Mouse (Mus musculus) midbrain, embryonic 15.5 days (tissue): ENCODE results near the gene 2410137M14Rik. TPM values are rescaled to one million over a fixed set of nuclear protein-coding genes. Genes with fewer than 3 reads are reported as not detected.

ENCODE experiments used
- ATAC-seq: fragments of 200-750 bp; cut with Nextera tagmentation; replicated peaks from 2 replicates; pipeline ENCODE4 v1.8.0; 2017; ENCODE audit warnings: moderate TSS enrichment
- H3K27ac ChIP-seq: fragments of 300-500 bp; sonication (generic); 2 replicates; pipeline ENCODE4 v1.5.1; 2015; ENCODE audit warnings: mild to moderate bottlenecking, inconsistent platforms
- H3K27me3 ChIP-seq: fragments of 300-500 bp; sonication (generic); replicated peaks from 2 replicates; pipeline ENCODE4 v1.6.1; 2015; ENCODE audit warnings: inconsistent platforms
- H3K36me3 ChIP-seq: fragments of 300-500 bp; sonication (generic); replicated peaks from 2 replicates; pipeline ENCODE4 v1.6.1; 2015; ENCODE audit warnings: inconsistent platforms
- H3K4me1 ChIP-seq: fragments of 300-500 bp; sonication (generic); 2 replicates; pipeline ENCODE4 v1.6.1; 2015; ENCODE audit warnings: inconsistent platforms
- H3K4me2 ChIP-seq: fragments of 300-500 bp; sonication (generic); 2 replicates; pipeline ENCODE4 v1.6.1; 2015; ENCODE audit warnings: inconsistent platforms, mild to moderate bottlenecking, moderate library complexity
- H3K4me3 ChIP-seq: fragments of 300-500 bp; sonication (generic); 2 replicates; pipeline ENCODE4 v1.5.1; 2015; ENCODE audit warnings: mild to moderate bottlenecking, inconsistent platforms
- H3K9ac ChIP-seq: fragments of 300-500 bp; sonication (generic); 2 replicates; pipeline ENCODE4 v1.6.1; 2015; ENCODE audit warnings: mild to moderate bottlenecking, inconsistent platforms
- H3K9me3 ChIP-seq: fragments of 300-500 bp; sonication (generic); 2 replicates; pipeline ENCODE4 v1.6.1; 2016; ENCODE audit warnings: inconsistent platforms
- WGBS: fragments of 180-500 bp; shearing (Covaris S2); methylation state at CpG from one replicate; pipeline ENCODE4 v1.1.7; 2015; ENCODE audit warnings: mixed read lengths; 5-methylcytosine and 5-hydroxymethylcytosine counted together
- polyA plus RNA-seq: library from polyadenylated mRNA; unstranded; fragments of >200 nt; fragmentation: Nextera tagmentation; extraction: Ambion mirVana; gene quantifications from 2 replicates; pipeline ENCODE4 v1.2.1, GENCODE M21; 2015

Gene 2410137M14Rik
- polyA plus RNA-seq, 1 experiment from 2014 or later = 0.40 TPM

- Histone ChIP-seq H3K27me3 (no peaks in the 10 kb centered on the region), H3K9me3 (no peaks in the 10 kb centered on the region), H3K9ac (no peak overlapping the region), H3K4me3 (no peak overlapping the region), H3K36me3 (peaks cover 47% of the 10 kb centered on the region), H3K4me1 (peaks cover 40% of the 10 kb centered on the region), H3K27ac (no peak overlapping the region), H3K4me2 (no peak overlapping the region)
- ATAC-seq = no peak
- WGBS = 94% methylated on average over 17 of the region's 17 CpGs
Measured at GRCm38 (mm10) chr17:37009460-37010042, 28.5 kb upstream of the 2410137M14Rik start.

GRCm38 (mm10) chr17:37008161-37008560, 27.1 kb upstream of the 2410137M14Rik start:
- H3K36me3 ChIP-seq = peaks cover 47% of the 10 kb centered on the region
- H3K27ac ChIP-seq = no peak overlapping the region
- H3K9ac ChIP-seq = no peak overlapping the region
- H3K27me3 ChIP-seq = no peaks in the 10 kb centered on the region
- no peaks in the 10 kb centered on the region for H3K9me3 ChIP-seq
- no peak overlapping the region for H3K4me3 ChIP-seq
- H3K4me2 ChIP-seq = no peak overlapping the region
- peaks cover 51% of the 10 kb centered on the region for H3K4me1 ChIP-seq
- 93% methylated on average over 6 of the region's 6 CpGs for WGBS
- ATAC-seq = no peak

DNA sequence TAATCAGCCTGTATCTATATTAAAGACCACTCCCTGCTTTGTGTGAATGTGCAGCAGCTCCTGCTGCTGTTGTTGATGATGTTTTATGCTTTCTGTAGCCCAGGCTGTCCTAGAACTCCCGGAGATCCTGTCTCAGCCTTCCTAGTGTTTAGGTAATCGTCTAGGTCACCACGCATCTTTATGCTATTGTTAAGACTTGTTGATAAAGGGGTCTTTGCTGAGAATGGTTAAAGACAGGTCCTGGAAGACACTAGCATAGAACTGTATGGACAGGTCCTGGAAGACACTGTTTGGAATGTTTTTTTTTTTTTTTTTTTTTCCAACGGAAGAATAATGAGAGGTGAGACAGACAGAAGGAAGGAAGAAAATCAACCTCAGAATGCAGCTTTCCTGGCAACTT, 22.3 kb upstream of the 2410137M14Rik start:
- peak; percentile 46 for ATAC-seq
- Histone ChIP-seq H3K4me1 (peaks cover 38% of the 10 kb centered on the region), H3K36me3 (peaks cover 18% of the 10 kb centered on the region; the same call in 1 of the 2 replicates), H3K27ac (peak overlapping the region; percentile 98), H3K9ac (peak overlapping the region; percentile 100), H3K9me3 (no peaks in the 10 kb centered on the region), H3K4me3 (peak overlapping the region; percentile 93), H3K27me3 (no peaks in the 10 kb centered on the region), H3K4me2 (peak overlapping the region; percentile 65)
- WGBS = 13% methylated on average over 4 of the region's 4 CpGs

DNA sequence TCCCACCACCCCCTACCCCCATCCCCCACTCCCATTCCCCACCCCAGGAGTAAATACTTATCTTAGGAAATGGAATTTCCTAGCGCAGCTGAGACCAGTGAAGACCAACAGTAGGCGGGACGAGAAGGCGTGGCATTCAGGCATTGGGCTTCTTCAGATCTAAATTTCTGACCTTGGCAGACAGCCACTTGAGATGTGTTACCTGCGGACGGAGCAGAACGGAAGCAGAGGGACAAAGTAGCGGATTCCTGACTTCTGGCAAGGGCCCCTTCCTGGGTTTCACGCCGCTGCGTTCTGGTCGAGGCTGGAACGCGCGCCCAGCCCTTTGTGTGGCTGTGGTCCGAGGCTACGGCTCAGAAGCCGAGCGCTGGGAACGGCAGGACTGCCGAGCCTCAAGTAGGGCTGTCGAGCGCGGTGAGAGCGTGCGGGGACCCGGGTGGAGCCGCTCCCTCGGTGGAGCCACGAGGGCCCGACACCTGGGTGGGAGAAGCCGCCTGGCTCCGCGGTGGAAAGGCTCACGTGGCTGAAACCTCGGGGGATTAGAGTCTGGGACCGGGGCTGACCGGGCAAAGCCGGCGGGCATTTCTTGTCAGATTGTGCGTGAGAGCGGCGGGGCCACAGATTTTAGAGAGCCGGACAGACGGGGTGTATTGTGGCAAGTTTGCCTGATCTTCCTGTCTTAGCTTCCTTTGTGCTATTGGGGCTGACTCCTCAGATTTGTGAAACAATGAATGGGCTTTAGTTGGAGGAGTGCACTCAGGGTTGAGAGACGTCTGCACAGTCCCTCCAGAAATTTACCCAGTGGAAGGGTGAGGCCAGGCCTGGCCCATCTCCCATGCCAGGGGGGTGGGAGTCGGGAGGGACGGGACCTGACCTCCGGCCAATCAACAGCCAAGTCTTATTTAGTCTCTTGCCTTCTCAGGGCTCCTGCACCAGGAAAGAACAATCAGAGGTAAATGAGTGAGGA, 21.6 kb upstream of the 2410137M14Rik start:
- WGBS = under 1% methylated on average over 49 of the region's 49 CpGs

DNA sequence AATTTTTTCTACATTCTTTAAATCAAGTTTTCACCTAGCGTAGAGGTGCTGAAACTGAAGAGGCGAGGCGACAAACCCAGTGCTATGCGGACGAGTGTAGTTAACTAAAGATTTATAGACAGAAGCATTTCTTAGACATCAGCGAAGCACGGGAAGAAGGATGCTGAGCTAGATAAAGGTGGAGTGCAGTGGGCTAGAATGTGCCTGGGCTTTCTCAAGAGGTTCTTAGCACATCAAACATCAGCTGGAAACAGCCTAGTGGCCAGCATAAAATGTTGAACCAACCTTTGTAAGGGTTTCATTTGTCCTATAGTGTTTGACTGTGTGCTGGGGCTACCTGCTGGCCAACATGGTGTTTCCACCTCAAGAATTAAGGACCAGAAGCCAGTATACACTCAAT, 19.8 kb upstream of the 2410137M14Rik start, which contains the start of gene Zfp57:
Gene Zfp57, plus strand, starts transcription at position 301 of the 400 bp plus-strand sequence.
- peak within 1 kb of the TSS; percentile 93 for H3K4me3 ChIP-seq
- H3K27me3 ChIP-seq = no peaks in the 10 kb centered on the region
- WGBS = 93% methylated on average over 7 of the region's 7 CpGs
- H3K4me1 ChIP-seq = peaks cover 22% of the 10 kb centered on the region
- H3K27ac ChIP-seq = peak within 1 kb of the TSS; percentile 98
- no peak for ATAC-seq
- no peak within 1 kb of the TSS for H3K9ac ChIP-seq
- H3K4me2 ChIP-seq = peak within 1 kb of the TSS; percentile 65
- no peaks in the 10 kb centered on the region; the same call in 1 of the 2 replicates for H3K36me3 ChIP-seq
- H3K9me3 ChIP-seq = no peaks in the 10 kb centered on the region

More for the DNA sequence above, 21.6 kb upstream of the 2410137M14Rik start:
- peak overlapping the region; percentile 93 for H3K4me3 ChIP-seq
- peak overlapping the region; percentile 65 for H3K4me2 ChIP-seq
- peak; percentile 90 for ATAC-seq
- peaks cover 32% of the 10 kb centered on the region for H3K4me1 ChIP-seq
- no peaks in the 10 kb centered on the region for H3K9me3 ChIP-seq
- peak overlapping the region; percentile 98 for H3K27ac ChIP-seq
- peak overlapping the region; percentile 100 for H3K9ac ChIP-seq
- H3K36me3 ChIP-seq = peaks cover 11% of the 10 kb centered on the region; the same call in 1 of the 2 replicates
- H3K27me3 ChIP-seq = no peaks in the 10 kb centered on the region

- Histone ChIP-seq H3K4me2 (no peak overlapping the region), H3K4me3 (no peak overlapping the region), H3K9ac (no peak overlapping the region), H3K9me3 (no peaks in the 10 kb centered on the region), H3K27ac (no peak overlapping the region), H3K27me3 (no peaks in the 10 kb centered on the region), H3K36me3 (no peaks in the 10 kb centered on the region), H3K4me1 (0 out of 2 replicates have a peak, but pooled peaks cover 2% of the 10 kb centered on the region)
- 81% methylated on average over 2 of the region's 2 CpGs for WGBS
- ATAC-seq = no peak
Measured at GRCm38 (mm10) chr17:36998477-36998876, 17.4 kb upstream of the 2410137M14Rik start.

- Histone ChIP-seq H3K4me2 (no peak overlapping the region), H3K36me3 (no peaks in the 10 kb centered on the region), H3K9me3 (no peaks in the 10 kb centered on the region), H3K27ac (no peak overlapping the region), H3K4me1 (0 out of 2 replicates have a peak, but pooled peaks cover 2% of the 10 kb centered on the region), H3K4me3 (no peak overlapping the region), H3K27me3 (no peaks in the 10 kb centered on the region), H3K9ac (no peak overlapping the region)
- WGBS = 30% methylated on average over 7 of the region's 7 CpGs
- no peak for ATAC-seq
Measured at GRCm38 (mm10) chr17:36997033-36997735, 16.1 kb upstream of the 2410137M14Rik start.

DNA sequence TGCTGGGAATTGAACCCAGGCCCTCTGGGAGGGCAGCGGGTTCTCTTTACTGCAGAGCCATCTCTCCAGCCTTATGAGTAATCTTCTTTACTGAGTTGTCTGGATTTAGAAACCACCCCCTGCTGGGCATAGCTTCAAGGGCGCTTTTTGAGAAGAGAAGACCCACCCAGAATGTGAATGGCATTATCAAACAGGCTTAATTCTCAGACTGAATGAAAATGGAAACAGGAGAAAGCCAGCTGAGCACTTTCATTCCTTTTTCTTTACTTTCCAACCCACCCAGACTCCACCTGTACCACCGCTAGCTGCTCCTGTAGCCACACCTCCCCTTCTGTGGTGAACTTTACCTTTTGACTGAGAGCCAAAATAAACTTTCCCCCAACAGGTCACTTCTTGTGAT, 14.4 kb upstream of the 2410137M14Rik start:
- WGBS = 44% methylated on average over 3 of the region's 3 CpGs
- no peak overlapping the region for H3K4me3 ChIP-seq
- no peak for ATAC-seq
- no peak overlapping the region for H3K9ac ChIP-seq
- no peaks in the 10 kb centered on the region for H3K27me3 ChIP-seq
- no peaks in the 10 kb centered on the region for H3K4me1 ChIP-seq
- H3K4me2 ChIP-seq = no peak overlapping the region
- H3K27ac ChIP-seq = no peak overlapping the region
- no peaks in the 10 kb centered on the region for H3K9me3 ChIP-seq
- H3K36me3 ChIP-seq = no peaks in the 10 kb centered on the region

GRCm38 (mm10) chr17:36994528-36994927, 13.5 kb upstream of the 2410137M14Rik start:
- no peak overlapping the region for H3K4me2 ChIP-seq
- H3K27me3 ChIP-seq = peaks cover 2% of the 10 kb centered on the region
- H3K9me3 ChIP-seq = no peaks in the 10 kb centered on the region
- no peaks in the 10 kb centered on the region for H3K36me3 ChIP-seq
- no peak overlapping the region for H3K4me3 ChIP-seq
- H3K4me1 ChIP-seq = no peaks in the 10 kb centered on the region
- WGBS = 84% methylated on average over 2 of the region's 2 CpGs
- ATAC-seq = no peak
- H3K27ac ChIP-seq = no peak overlapping the region
- H3K9ac ChIP-seq = no peak overlapping the region

GRCm38 (mm10) chr17:36993770-36994325, 12.8 kb upstream of the 2410137M14Rik start:
- WGBS = 88% methylated on average over 4 of the region's 4 CpGs
- no peaks in the 10 kb centered on the region for H3K4me1 ChIP-seq
- ATAC-seq = no peak
- H3K27ac ChIP-seq = no peak overlapping the region
- no peaks in the 10 kb centered on the region for H3K36me3 ChIP-seq
- no peaks in the 10 kb centered on the region for H3K9me3 ChIP-seq
- no peak overlapping the region for H3K4me3 ChIP-seq
- no peak overlapping the region for H3K4me2 ChIP-seq
- no peak overlapping the region for H3K9ac ChIP-seq
- peaks cover 6% of the 10 kb centered on the region for H3K27me3 ChIP-seq

- ATAC-seq = no peak
- H3K4me2 ChIP-seq = no peak overlapping the region
- H3K36me3 ChIP-seq = no peaks in the 10 kb centered on the region
- no peak overlapping the region for H3K27ac ChIP-seq
- WGBS = 79% methylated on average over 3 of the region's 3 CpGs
- H3K27me3 ChIP-seq = peaks cover 18% of the 10 kb centered on the region
- H3K9ac ChIP-seq = no peak overlapping the region
- no peaks in the 10 kb centered on the region for H3K4me1 ChIP-seq
- no peaks in the 10 kb centered on the region for H3K9me3 ChIP-seq
- no peak overlapping the region for H3K4me3 ChIP-seq
Measured at GRCm38 (mm10) chr17:36992336-36993104, 11.5 kb upstream of the 2410137M14Rik start.
